14 mouse cellular contexts compared by ENCODE assay signal in genomic region chr3:32408811-32409273, GRCm38 (mm10). TPM values are rescaled to one million over a fixed set of nuclear protein-coding genes. Genes with fewer than 3 reads are reported as not detected.
A peak's percentile ranks its signal among the peaks of the same experiment; 100 is the strongest.
DNase-seq lines count a peak whose midpoint lies in the region; ATAC-seq and TF ChIP-seq lines count a peak whose summit lies in the region.
"Had no signal": no experiment of that assay in that cellular context is flagged by ENCODE, and none has a peak within 500 bp of the region (broad histone marks: within the 10 kb centered on the region; RNA-seq: fewer than 3 reads in every experiment).

No protein-coding gene starts in this region.

- no peak for TF ChIP-seq POLR2A in myocyte (IDR thresholded peaks at IDR 0.05; ENCODE audit: insufficient read length, low read depth)

- peak; percentile 70 to 85 for DNase-seq in lung, adult 18-20 months
- DNase-seq in lung, postnatal 14 days: no peak
- no peak for DNase-seq in adrenal gland, adult 2 months
- DNase-seq in urinary bladder, adult 2 months (ENCODE audit: low spot score): no peak
- no peak for DNase-seq in gastrocnemius, postnatal 10 days
- DNase-seq: cerebellum, adult 9-11 months; heart, adult 2 months; thymus, postnatal 25 days had no signal

- H3K4me1 ChIP-seq in intestine, postnatal 0 days (replicated peaks; ENCODE audit: control insufficient read depth, insufficient read depth, low read length): peaks cover 6% of the 10 kb centered on the region; the same call in 1 of the 2 replicates

- no peaks in the 10 kb centered on the region for H3K36me3 ChIP-seq in intestine, postnatal 0 days (ENCODE audit: control insufficient read depth, insufficient read depth)
- H3K36me3 ChIP-seq in myocyte (ENCODE audit: control insufficient read depth, insufficient read depth): no peaks in the 10 kb centered on the region
- H3K36me3 ChIP-seq: embryonic facial prominence, embryonic 15.5 days; kidney, embryonic 15.5 days; limb, embryonic 12.5 days had no signal

- H3K27ac ChIP-seq in intestine, postnatal 0 days (ENCODE audit: low read depth, low read length): no peak overlapping the region; the same call in 1 of the 2 replicates
- H3K27ac ChIP-seq: embryonic facial prominence, embryonic 15.5 days; heart, adult 2 months; kidney, embryonic 15.5 days; limb, embryonic 12.5 days had no signal

- ATAC-seq in activated CD4-positive, CD25-positive, alpha-beta regulatory T cell, adult 4 months: peak; percentile 56
- ATAC-seq in intestine, postnatal 0 days: peak; percentile 36; the same call in 1 of the 2 replicates

- peaks cover 91% of the 10 kb centered on the region for H3K79me2 ChIP-seq in myocyte (ENCODE audit: control insufficient read depth, insufficient read depth)

- H3K4me3 ChIP-seq in intestine, postnatal 0 days (ENCODE audit: low read depth, low read length): no peak overlapping the region
- H3K4me3 ChIP-seq in myocyte: no peak overlapping the region
- H3K4me3 ChIP-seq: embryonic facial prominence, embryonic 15.5 days; heart, adult 2 months; kidney, embryonic 15.5 days; limb, embryonic 12.5 days had no signal

- H3K27me3 ChIP-seq in intestine, postnatal 0 days (replicated peaks; ENCODE audit: control insufficient read depth, insufficient read depth, low read length): no peaks in the 10 kb centered on the region
- no peaks in the 10 kb centered on the region for H3K27me3 ChIP-seq in myocyte (ENCODE audit: control insufficient read depth, insufficient read depth, insufficient read length)
- H3K27me3 ChIP-seq: embryonic facial prominence, embryonic 15.5 days; kidney, embryonic 15.5 days; limb, embryonic 12.5 days had no signal

- no peak overlapping the region for H3ac ChIP-seq in myocyte (ENCODE audit: control insufficient read depth, insufficient read length)

- no peak overlapping the region for H3K9ac ChIP-seq in intestine, postnatal 0 days (ENCODE audit: low read depth, low read length)
- H3K9ac ChIP-seq: embryonic facial prominence, embryonic 15.5 days; kidney, embryonic 15.5 days; limb, embryonic 12.5 days had no signal

- H3K4me2 ChIP-seq in intestine, postnatal 0 days (replicated peaks; ENCODE audit: low read depth): no peak overlapping the region
- no peak overlapping the region for H3K4me2 ChIP-seq in myocyte (ENCODE audit: low read depth)
- H3K4me2 ChIP-seq: embryonic facial prominence, embryonic 15.5 days; kidney, embryonic 15.5 days; limb, embryonic 12.5 days had no signal

- 67% methylated on average over 3 of the region's 3 CpGs for WGBS in intestine, postnatal 0 days

- H3K9me3 ChIP-seq in intestine, postnatal 0 days (ENCODE audit: control insufficient read depth): no peaks in the 10 kb centered on the region
- H3K9me3 ChIP-seq: embryonic facial prominence, embryonic 15.5 days; kidney, embryonic 15.5 days; limb, embryonic 12.5 days had no signal

- TF ChIP-seq CTCF in intestine, postnatal 0 days (IDR thresholded peaks at IDR 0.05; ENCODE audit: low read depth): no peak

TF ChIP-seq in myocyte, 11 proteins besides CTCF, POLR2A, EP300 and RAD21:
- peak; percentile 50; the same call in 1 of the 2 replicates for TF ChIP-seq CEBPB (IDR thresholded peaks at IDR 0.05; ENCODE audit: insufficient read depth, poor library complexity, severe bottlenecking)
- no peak for TF ChIP-seq MAX (IDR thresholded peaks at IDR 0.05; ENCODE audit: low read depth)
TF ChIP-seq in myocyte: peak in this region for 1.

RNA-seq across cellular contexts. Expression of gene Pik3ca, which starts 11.4 kb away (rescaled TPM):
- polyA plus RNA-seq in activated CD4-positive, CD25-positive, alpha-beta regulatory T cell, adult 4 months (2017; shearing (Covaris generic)): 10 to 100 TPM; 16.0 to 19.0 TPM
- polyA plus RNA-seq in intestine, postnatal 0 days (2015; fragmentation: Nextera tagmentation; extraction: Ambion mirVana): 5.9 and 7.0 TPM in 2 replicates
- 11.7 TPM for polyA plus RNA-seq in myocyte (2012; fragmentation: generic; extraction: Trizol)
- total RNA-seq in adrenal gland, adult 2 months (2021): 10 to 100 TPM; 42.1 to 49.6 TPM
- 1.3 and 1.5 TPM in 2 replicates for polyA plus RNA-seq in adrenal gland, adult 2 months (2012; rRNA removed)
- polyA plus RNA-seq in urinary bladder, adult 2 months (2012; rRNA removed): 24.7 and 24.8 TPM in 2 replicates
- 10 to 100 TPM; 46.5 to 52.0 TPM for total RNA-seq in gastrocnemius, postnatal 10 days (2021)

RNA-seq across cellular contexts. Expression of gene Zmat3, which starts 43.0 kb away (rescaled TPM):
- 1 to 10 TPM; 5.6 to 7.7 TPM for polyA plus RNA-seq in activated CD4-positive, CD25-positive, alpha-beta regulatory T cell, adult 4 months (2017; shearing (Covaris generic))
- polyA plus RNA-seq in intestine, postnatal 0 days (2015; fragmentation: Nextera tagmentation; extraction: Ambion mirVana): 2.8 and 3.1 TPM in 2 replicates
- polyA plus RNA-seq in myocyte (2012; fragmentation: generic; extraction: Trizol): 13.0 TPM
- total RNA-seq in adrenal gland, adult 2 months (2021): 10 to 100 TPM; 17.7 to 18.2 TPM
- 8.0 and 11.8 TPM in 2 replicates for polyA plus RNA-seq in adrenal gland, adult 2 months (2012; rRNA removed)
- polyA plus RNA-seq in urinary bladder, adult 2 months (2012; rRNA removed): 11.3 and 14.3 TPM in 2 replicates
- 10 to 100 TPM; 11.2 to 13.2 TPM for total RNA-seq in gastrocnemius, postnatal 10 days (2021)

Comparison
In these comparisons a context has a peak if more than half of its experiments do, and no peak if none do; other contexts are left out.
1. DNase-seq: peak in lung, adult 18-20 months (2 of 2); none in lung, postnatal 14 days (single experiment), adrenal gland, adult 2 months (single experiment), urinary bladder, adult 2 months (single experiment) and gastrocnemius, postnatal 10 days (single experiment).